Mouse (Mus musculus): Measurements from ENCODE around the gene Adipor2. TPM values are rescaled to one million over a fixed set of nuclear protein-coding genes. Genes with fewer than 3 reads are reported as not detected.

Gene Adipor2
- polyA plus RNA-seq, 1 experiment, result 370 TPM

DNA sequence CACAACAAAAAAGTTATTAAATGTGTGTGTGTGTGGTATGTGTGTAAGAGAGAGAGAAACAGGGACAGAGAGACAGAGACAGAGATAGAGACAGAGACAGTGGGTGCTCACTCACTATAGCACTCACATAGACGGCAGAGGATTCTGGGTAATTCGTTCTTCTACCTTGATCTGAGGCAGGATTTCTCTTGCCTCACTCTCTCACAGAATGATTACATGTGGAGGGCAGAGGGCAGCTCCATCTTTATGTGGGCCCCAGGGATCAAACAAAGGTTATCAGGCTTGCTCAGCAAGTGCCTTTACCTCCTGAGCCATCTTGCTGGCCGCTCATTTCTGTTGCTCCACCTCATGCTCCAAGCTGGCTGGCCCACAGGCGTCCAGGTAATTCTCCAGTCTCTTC is 16.9 kb upstream of the Adipor2 start:
- Histone ChIP-seq H3K4me3 (ENCODE audit: insufficient read depth, low read depth, low read length) (no peak overlapping the region), H3K27ac (replicated peaks; ENCODE audit: low read depth, low read length) (no peak overlapping the region), H3K4me1 (ENCODE audit: control insufficient read depth, insufficient read depth, insufficient read length, low read length) (no peaks in the 10 kb centered on the region)

DNA sequence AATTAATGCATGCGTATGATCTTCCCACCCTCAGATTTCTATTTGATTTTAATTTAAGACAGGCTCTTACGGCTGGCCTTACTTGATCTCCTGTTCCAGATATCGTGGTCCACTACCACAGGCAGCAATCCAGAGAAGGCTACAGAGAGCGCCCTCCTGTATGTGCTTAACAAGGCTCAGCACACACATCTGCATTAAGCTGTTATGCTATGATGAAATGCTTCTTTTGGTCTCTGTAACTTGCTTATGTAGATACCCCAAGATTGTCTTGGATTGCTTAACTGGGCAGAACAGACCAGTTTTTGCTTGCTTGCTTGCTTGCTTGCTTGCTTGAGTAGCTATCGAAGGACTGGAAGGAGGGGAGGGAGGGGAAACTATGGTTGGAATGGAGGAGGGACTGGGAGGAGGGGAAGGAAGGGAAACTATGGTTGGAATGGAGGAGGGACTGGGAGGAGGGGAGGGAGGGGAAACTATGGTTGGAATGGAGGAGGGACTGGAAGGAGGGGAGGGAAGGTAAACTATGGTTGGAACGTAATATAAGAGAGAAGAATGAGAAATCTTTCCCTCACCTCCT is 14.3 kb upstream of the Adipor2 start:
- no peak overlapping the region for H3K4me3 ChIP-seq (ENCODE audit: insufficient read depth, low read depth, low read length)
- H3K4me1 ChIP-seq (ENCODE audit: control insufficient read depth, insufficient read depth, insufficient read length, low read length), result no peaks in the 10 kb centered on the region
- no peak overlapping the region for H3K27ac ChIP-seq (replicated peaks; ENCODE audit: low read depth, low read length)

DNA sequence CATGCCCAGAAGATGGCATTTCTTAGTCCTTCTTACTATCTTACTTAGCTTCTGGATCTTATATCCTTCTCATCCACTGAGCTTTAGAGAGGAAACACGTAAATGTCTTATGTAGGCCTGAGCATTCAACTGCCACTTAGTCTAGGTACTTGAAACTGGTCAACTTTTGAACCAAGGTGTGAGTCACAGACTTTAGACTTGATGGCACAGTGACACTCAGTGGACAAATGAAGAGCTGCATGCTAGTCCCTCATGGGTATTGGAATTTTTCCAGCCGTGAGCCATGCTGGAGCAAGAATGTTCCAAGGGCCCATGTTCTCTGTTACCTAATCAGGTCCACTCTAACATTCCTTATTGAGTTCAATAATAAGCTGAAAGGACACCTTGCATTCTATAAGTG is 13.0 kb upstream of the Adipor2 start:
- H3K27ac ChIP-seq (replicated peaks; ENCODE audit: low read depth, low read length), result no peak overlapping the region
- H3K4me3 ChIP-seq (ENCODE audit: insufficient read depth, low read depth, low read length), result no peak overlapping the region
- no peaks in the 10 kb centered on the region for H3K4me1 ChIP-seq (ENCODE audit: control insufficient read depth, insufficient read depth, insufficient read length, low read length)

DNA sequence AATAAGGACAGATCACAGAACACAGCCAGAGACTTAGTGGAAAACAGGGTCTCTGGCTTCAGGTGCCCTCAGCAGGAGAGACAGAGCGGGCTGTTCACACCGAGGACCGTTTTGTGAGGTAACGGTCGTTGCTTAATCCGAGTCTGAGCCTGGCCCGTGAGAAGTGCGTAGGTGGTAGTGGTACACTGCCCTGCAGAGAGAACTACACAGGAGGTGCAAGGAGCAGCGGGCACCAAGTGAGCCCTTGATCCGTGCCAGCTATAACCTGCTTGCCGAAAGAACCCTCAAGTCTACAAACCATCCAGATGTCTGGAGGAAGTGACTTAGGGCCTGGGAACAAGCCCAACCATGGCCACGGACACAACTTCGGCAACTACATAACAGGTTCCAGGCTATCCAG is 11.8 kb upstream of the Adipor2 start:
- Histone ChIP-seq H3K4me3 (ENCODE audit: insufficient read depth, low read depth, low read length) (no peak overlapping the region), H3K4me1 (ENCODE audit: control insufficient read depth, insufficient read depth, insufficient read length, low read length) (no peaks in the 10 kb centered on the region), H3K27ac (replicated peaks; ENCODE audit: low read depth, low read length) (no peak overlapping the region)

DNA sequence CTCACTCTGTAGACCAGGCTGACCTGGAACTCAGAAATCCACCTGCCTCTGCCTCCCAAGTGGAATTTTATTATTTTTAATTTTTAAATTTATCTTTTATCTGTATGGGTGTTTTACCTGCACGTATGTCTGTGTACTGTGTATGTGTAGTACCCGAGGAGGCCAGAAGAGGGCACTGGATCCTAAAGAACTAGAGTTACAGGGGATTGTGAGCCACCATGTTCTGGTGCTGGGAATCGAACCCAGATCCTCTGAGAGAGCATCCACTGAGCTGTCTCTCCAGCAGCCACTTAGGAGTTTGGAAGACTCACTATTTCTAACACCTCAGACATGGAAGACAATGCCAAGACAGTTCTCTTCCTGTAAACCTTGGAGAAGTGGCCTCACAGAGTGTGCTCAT is 11.1 kb upstream of the Adipor2 start:
- Histone ChIP-seq H3K27ac (replicated peaks; ENCODE audit: low read depth, low read length) (no peak overlapping the region), H3K4me1 (ENCODE audit: control insufficient read depth, insufficient read depth, insufficient read length, low read length) (no peaks in the 10 kb centered on the region), H3K4me3 (ENCODE audit: insufficient read depth, low read depth, low read length) (no peak overlapping the region)

DNA sequence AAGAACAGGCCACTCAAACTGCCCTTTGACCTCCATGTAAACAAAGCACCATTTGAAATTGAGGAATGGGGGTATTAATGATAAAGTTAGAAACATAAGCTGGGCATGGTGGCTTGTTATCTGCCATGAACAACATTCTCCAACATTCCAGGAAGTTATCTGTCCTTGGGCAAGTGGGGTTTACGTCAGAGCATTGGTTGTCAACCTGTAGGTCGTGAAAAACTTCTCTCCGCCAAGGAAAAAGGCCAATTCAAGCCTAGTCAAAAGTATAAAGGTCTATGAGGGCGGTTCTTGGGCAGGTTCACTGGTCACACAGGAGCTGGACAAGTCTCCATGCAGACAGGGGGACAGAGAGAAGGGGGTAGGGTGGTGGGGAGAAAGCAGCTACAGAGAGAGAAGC is 3.5 kb upstream of the Adipor2 start:
- H3K4me3 ChIP-seq (ENCODE audit: insufficient read depth, low read depth, low read length), result no peak overlapping the region
- H3K27ac ChIP-seq (replicated peaks; ENCODE audit: low read depth, low read length), result no peak overlapping the region

DNA sequence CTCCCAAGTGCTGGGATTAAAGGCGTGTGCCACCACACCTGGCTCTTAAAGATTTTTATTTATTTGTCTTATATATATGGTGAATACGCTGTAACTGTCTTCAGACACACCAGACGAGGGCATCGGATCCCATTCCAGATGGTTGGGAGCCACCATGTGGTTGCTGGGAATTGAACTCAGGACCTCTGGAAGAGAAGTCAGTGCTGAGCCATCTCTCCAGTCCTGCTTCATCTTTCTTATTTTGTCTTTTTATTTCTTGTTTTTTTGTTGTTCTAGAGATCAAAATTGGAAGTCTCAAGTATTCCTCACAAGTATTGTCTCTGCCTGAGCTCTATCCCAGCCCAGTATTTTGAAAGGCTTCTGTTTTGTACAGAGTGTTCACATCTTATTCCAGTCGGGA is 2.9 kb upstream of the Adipor2 start:
- Histone ChIP-seq H3K4me3 (ENCODE audit: insufficient read depth, low read depth, low read length) (no peak overlapping the region), H3K27ac (replicated peaks; ENCODE audit: low read depth, low read length) (no peak overlapping the region), H3K4me1 (ENCODE audit: control insufficient read depth, insufficient read depth, insufficient read length, low read length) (peaks cover 10% of the 10 kb centered on the region)

More for the DNA sequence above, 3.5 kb upstream of the Adipor2 start:
- H3K4me1 ChIP-seq (ENCODE audit: control insufficient read depth, insufficient read depth, insufficient read length, low read length), result peaks cover 10% of the 10 kb centered on the region

DNA sequence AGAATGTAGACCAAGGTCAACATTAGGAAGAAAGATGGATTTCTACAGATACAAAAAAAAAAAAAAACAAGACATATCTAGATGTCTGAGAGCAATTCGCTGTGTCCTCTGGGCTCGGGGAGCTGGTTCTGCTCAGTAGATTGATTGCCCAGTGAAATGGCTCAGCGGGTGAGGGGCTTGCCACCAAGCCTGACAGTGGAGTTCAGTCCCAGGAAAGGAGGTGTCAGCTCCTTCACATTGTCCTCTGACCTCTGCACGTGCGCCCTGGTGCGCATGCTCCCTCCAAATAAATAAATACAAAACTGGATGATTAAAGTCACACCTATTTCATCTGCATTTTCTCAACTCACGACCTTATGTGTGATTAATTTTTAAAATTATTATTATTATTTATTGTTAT is 1.9 kb upstream of the Adipor2 start:
- H3K4me3 ChIP-seq (ENCODE audit: insufficient read depth, low read depth, low read length), result no peak overlapping the region
- H3K27ac ChIP-seq (replicated peaks; ENCODE audit: low read depth, low read length), result peak overlapping the region; percentile 99
- H3K4me1 ChIP-seq (ENCODE audit: control insufficient read depth, insufficient read depth, insufficient read length, low read length), result peaks cover 10% of the 10 kb centered on the region

DNA sequence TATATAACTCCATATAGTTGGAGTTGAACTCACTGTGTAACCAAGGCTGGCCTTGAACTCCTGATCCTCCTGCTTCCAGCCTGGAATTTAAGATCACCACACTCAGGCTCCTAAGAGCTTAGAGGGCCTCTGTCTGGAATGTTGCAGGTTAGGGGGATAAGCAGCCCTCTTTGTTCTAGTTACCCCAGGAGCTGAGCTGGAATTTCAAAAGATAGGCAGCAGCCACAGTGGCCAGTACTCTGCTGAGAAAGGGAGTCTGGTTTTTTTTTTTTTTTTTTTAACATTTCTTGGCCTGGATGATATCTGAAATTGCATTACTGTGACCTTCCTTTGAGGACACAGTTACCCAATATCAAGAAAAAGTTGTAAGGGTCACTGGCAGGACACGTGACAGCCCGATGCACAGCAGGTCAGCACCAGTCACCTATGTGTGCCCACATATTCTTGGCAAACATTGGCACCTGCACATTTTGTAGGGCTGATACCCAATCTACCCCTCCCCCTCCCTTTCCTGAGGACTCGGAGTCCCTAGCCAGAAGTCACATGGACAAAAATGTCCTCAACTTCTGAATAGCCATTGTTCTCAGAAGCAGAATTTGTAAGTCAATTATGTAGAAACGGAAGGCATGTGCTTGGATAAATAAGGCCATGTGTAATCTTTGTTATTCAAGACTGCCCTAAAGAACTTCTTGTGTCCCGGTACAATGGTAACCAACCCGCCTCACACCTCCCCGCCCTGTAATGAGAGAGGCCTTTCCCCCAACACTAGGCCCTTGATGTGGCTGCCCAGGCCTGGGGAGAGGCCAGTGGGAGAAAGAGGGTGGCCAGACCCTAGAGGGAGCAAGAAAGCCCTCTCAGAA is 1.1 kb upstream of the Adipor2 start:
- H3K27ac ChIP-seq (replicated peaks; ENCODE audit: low read depth, low read length), result peak overlapping the region; percentile 99
- no peak overlapping the region for H3K4me3 ChIP-seq (ENCODE audit: insufficient read depth, low read depth, low read length)
- peaks cover 10% of the 10 kb centered on the region for H3K4me1 ChIP-seq (ENCODE audit: control insufficient read depth, insufficient read depth, insufficient read length, low read length)

DNA sequence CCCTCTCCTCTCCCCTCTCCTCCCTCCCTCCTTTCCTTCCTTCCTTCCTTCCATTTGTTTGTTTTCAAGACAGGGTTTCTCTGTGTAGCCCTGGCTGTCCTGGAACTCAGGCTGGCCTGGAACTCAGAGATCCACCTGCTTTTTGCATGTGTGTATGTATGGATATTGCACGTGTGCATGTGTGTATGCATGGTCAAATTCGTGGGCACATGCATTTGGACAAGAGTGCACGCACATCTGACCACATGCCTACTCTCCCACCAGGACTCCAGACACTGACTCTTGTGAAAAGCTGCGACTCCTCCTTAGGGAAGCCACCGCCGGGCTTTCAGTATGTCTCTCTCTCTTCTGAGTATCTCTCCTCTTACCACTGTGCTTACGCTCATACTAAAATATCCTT is 317 bp upstream of the Adipor2 start:
- Histone ChIP-seq H3K4me1 (ENCODE audit: control insufficient read depth, insufficient read depth, insufficient read length, low read length) (peaks cover 12% of the 10 kb centered on the region), H3K27ac (replicated peaks; ENCODE audit: low read depth, low read length) (peak overlapping the region; percentile 99), H3K4me3 (ENCODE audit: insufficient read depth, low read depth, low read length) (peak overlapping the region; percentile 40)

DNA sequence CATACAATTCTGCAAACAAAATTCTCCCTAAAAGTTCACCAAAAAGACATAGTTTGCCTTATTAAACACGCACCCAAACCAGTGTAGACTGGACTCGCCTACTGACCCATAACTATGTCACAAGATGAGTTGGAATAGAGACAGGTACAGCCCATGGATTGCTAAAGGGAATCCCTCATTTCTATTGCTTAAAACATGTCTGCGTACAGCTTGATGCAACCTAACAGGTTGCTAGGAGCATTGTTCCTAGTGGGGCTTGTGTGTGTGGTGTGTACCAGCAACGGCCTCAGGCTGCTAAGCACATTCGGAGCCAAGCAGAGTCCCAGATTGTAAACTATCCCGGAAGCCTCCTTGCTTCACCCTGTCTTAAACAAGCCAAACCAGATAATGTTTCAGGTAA is 861 bp downstream of the Adipor2 start:
- Histone ChIP-seq H3K27ac (replicated peaks; ENCODE audit: low read depth, low read length) (peak overlapping the region; percentile 100), H3K4me1 (ENCODE audit: control insufficient read depth, insufficient read depth, insufficient read length, low read length) (peaks cover 21% of the 10 kb centered on the region), H3K4me3 (ENCODE audit: insufficient read depth, low read depth, low read length) (peak overlapping the region; percentile 81)

DNA sequence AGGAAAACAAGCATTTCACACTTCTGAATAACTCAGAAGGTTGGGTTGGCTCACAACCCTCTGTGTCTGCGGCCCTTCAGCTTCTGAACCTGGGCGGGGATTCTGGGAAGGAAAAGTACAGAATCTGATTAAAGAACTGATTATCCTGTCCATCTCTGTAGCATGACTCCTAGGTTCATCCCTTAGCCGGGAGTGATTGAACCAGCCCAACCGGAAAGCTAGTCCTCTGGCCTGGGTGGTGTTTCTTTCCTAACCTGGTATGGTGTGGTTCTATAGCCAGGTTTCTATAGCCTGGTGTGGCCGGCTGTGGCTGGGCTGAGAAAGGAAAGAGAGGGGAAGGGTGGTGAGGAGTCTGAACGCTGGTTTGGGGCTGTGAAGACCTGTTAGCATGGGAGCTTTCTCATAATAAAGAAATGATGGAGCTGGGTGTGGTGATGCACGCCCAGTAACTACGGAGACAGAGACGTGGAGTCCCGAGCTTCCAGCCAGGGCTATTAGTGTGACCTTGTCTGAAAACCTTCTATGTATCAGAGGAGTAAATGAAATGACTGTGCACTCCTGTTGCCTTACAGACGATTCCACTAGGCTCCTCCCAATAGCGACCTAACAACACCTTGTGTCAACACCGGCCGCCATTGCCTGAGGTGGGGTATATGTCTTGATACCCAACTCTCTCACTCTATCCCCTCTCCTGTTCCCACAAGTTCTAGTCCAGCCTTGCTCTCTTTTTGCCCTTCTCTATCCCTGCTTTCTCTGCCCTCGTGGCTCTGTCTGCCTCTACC is 3.1 kb downstream of the Adipor2 start:
- H3K4me3 ChIP-seq (ENCODE audit: insufficient read depth, low read depth, low read length), result peak overlapping the region; percentile 81
- H3K27ac ChIP-seq (replicated peaks; ENCODE audit: low read depth, low read length), result peak overlapping the region; percentile 100
- peaks cover 34% of the 10 kb centered on the region for H3K4me1 ChIP-seq (ENCODE audit: control insufficient read depth, insufficient read depth, insufficient read length, low read length)

DNA sequence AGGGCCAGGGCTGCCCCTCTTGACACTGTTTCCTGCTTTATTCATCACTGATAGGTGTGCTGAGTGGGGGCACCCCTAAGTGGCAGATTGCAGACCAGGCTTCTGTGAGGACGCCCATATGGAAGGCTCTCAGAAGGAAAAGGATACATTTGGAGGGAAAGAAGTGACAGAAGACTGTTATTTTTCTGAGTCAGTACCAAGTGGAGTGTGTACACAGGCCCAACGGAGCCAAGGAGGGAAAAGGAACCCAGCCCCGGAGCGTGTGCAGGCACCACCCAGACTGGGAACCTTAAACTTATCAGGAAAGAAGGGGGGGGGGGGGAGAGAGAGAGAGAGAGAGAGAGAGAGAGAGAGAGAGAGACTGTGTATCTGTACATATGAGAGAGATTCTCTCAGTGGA is 4.9 kb downstream of the Adipor2 start:
- Histone ChIP-seq H3K4me1 (ENCODE audit: control insufficient read depth, insufficient read depth, insufficient read length, low read length) (peaks cover 28% of the 10 kb centered on the region), H3K27ac (replicated peaks; ENCODE audit: low read depth, low read length) (peak overlapping the region; percentile 100), H3K4me3 (ENCODE audit: insufficient read depth, low read depth, low read length) (peak overlapping the region; percentile 50)

DNA sequence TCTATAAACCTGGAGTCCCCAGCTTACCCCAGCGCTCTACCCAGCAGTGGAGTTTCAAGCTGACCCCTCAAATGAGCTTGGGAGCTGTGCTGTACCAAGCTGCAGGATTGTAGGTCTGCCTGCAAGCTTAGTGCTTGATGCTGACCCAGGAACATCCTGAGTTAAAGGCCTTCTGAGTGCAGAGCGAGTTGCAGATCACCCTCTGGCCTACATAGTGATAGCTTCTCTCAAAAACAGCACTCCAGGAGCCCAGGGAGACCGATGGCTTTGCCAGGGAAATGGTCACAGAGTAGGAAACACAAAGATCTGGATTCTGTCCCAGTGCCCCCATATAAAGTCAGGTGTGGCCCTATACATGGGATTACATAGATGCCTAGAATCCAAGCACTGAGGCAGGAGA is 6.0 kb downstream of the Adipor2 start:
- Histone ChIP-seq H3K4me3 (ENCODE audit: insufficient read depth, low read depth, low read length) (peak overlapping the region; percentile 50), H3K27ac (replicated peaks; ENCODE audit: low read depth, low read length) (peak overlapping the region; percentile 100), H3K4me1 (ENCODE audit: control insufficient read depth, insufficient read depth, insufficient read length, low read length) (peaks cover 31% of the 10 kb centered on the region)

DNA sequence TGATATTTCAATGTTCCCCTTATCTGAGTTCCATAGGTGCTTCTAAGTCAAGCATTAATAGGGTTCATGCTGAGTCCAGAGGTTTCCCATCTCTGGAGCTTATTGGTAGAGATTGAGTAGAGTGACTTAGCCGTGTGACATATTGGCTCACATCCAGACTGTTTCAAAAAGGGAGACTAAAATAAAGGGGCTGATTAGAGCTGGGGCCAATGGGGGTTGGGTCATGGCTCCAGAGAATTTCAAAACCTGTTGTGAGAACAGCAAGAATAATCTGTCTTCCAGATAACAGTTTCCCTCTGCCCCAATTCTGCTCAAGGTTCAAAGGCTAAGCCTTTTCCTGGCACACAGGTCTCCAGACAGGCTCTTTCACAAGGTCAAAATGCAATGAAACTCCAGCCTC is 7.7 kb downstream of the Adipor2 start:
- H3K27ac ChIP-seq (replicated peaks; ENCODE audit: low read depth, low read length), result peak overlapping the region; percentile 100

More for the DNA sequence above, 7.7 kb downstream of the Adipor2 start:
- peaks cover 34% of the 10 kb centered on the region for H3K4me1 ChIP-seq (ENCODE audit: control insufficient read depth, insufficient read depth, insufficient read length, low read length)
- no peak overlapping the region for H3K4me3 ChIP-seq (ENCODE audit: insufficient read depth, low read depth, low read length)

All from brown adipose tissue, adult 24 weeks (tissue).